Mouse (Mus musculus) adrenal gland, adult (tissue): ENCODE measurements around the gene Ccdc87.

ENCODE experiments used
- DNase-seq, 2 experiments: peaks; one replicate each; pipeline ENCODE4 v3.0.0; 2022 to 2023; ENCODE audit warnings: low spot score in 1 of 2; ENCODE audit not compliant: inconsistent age in 2 of 2

Gene Ccdc87

GRCm38 (mm10) chr19:4889791-4890190 is 50.6 kb downstream of the Ccdc87 start:
- DNase-seq: no peak

- DNase-seq: no peak
Observed at GRCm38 (mm10) chr19:4891798-4892197, 52.6 kb downstream of the Ccdc87 start.
